Mouse (Mus musculus): ENCODE data around the gene Tnfrsf18.

Gene Tnfrsf18

GRCm38 (mm10) chr4:156031593-156032391 is 5.8 kb downstream of the Tnfrsf18 start:
- peak; percentile 63 for ATAC-seq (ENCODE audit: insufficient number of reproducible peaks, low FRiP score, low TSS enrichment)

- ATAC-seq (ENCODE audit: insufficient number of reproducible peaks, low FRiP score, low TSS enrichment), result no peak
Measured at GRCm38 (mm10) chr4:156032856-156033255, 6.9 kb downstream of the Tnfrsf18 start.

GRCm38 (mm10) chr4:156033476-156034119 is 7.6 kb downstream of the Tnfrsf18 start:
- ATAC-seq (ENCODE audit: insufficient number of reproducible peaks, low FRiP score, low TSS enrichment), result no peak

- ATAC-seq (ENCODE audit: insufficient number of reproducible peaks, low FRiP score, low TSS enrichment), result no peak
Measured at GRCm38 (mm10) chr4:156034301-156034700, 8.3 kb downstream of the Tnfrsf18 start.

GRCm38 (mm10) chr4:156034901-156035300 is 8.9 kb downstream of the Tnfrsf18 start:
- ATAC-seq (ENCODE audit: insufficient number of reproducible peaks, low FRiP score, low TSS enrichment), result no peak

GRCm38 (mm10) chr4:156044754-156045153 is 18.8 kb downstream of the Tnfrsf18 start:
- ATAC-seq (ENCODE audit: insufficient number of reproducible peaks, low FRiP score, low TSS enrichment), result no peak

GRCm38 (mm10) chr4:156049779-156050178 is 23.8 kb downstream of the Tnfrsf18 start:
- no peak for ATAC-seq (ENCODE audit: insufficient number of reproducible peaks, low FRiP score, low TSS enrichment)

- no peak for ATAC-seq (ENCODE audit: insufficient number of reproducible peaks, low FRiP score, low TSS enrichment)
Measured at GRCm38 (mm10) chr4:156050391-156050980, 24.5 kb downstream of the Tnfrsf18 start.

- no peak for ATAC-seq (ENCODE audit: insufficient number of reproducible peaks, low FRiP score, low TSS enrichment)
Measured at GRCm38 (mm10) chr4:156053113-156053512, 27.1 kb downstream of the Tnfrsf18 start.

- ATAC-seq (ENCODE audit: insufficient number of reproducible peaks, low FRiP score, low TSS enrichment), result no peak
Measured at GRCm38 (mm10) chr4:156054130-156054529, 28.2 kb downstream of the Tnfrsf18 start.

GRCm38 (mm10) chr4:156054606-156055005 is 28.6 kb downstream of the Tnfrsf18 start:
- ATAC-seq (ENCODE audit: insufficient number of reproducible peaks, low FRiP score, low TSS enrichment), result no peak

GRCm38 (mm10) chr4:156055173-156055572 is 29.2 kb downstream of the Tnfrsf18 start:
- no peak for ATAC-seq (ENCODE audit: insufficient number of reproducible peaks, low FRiP score, low TSS enrichment)

- no peak for ATAC-seq (ENCODE audit: insufficient number of reproducible peaks, low FRiP score, low TSS enrichment)
Measured at GRCm38 (mm10) chr4:156057702-156058101, 31.7 kb downstream of the Tnfrsf18 start.

- no peak for ATAC-seq (ENCODE audit: insufficient number of reproducible peaks, low FRiP score, low TSS enrichment)
Measured at GRCm38 (mm10) chr4:156058826-156059225, 32.9 kb downstream of the Tnfrsf18 start.

GRCm38 (mm10) chr4:156059261-156059660 is 33.3 kb downstream of the Tnfrsf18 start, which contains the start of gene Ttll10:
Ttll10 (minus strand) TSS chr4:156059414.
- ATAC-seq (ENCODE audit: insufficient number of reproducible peaks, low FRiP score, low TSS enrichment), result no peak

GRCm38 (mm10) chr4:156059713-156060112 is 33.7 kb downstream of the Tnfrsf18 start:
- no peak for ATAC-seq (ENCODE audit: insufficient number of reproducible peaks, low FRiP score, low TSS enrichment)

GRCm38 (mm10) chr4:156063861-156064509 is 38.0 kb downstream of the Tnfrsf18 start:
- ATAC-seq (ENCODE audit: insufficient number of reproducible peaks, low FRiP score, low TSS enrichment), result no peak

- no peak for ATAC-seq (ENCODE audit: insufficient number of reproducible peaks, low FRiP score, low TSS enrichment)
Measured at GRCm38 (mm10) chr4:156064510-156064897, 38.5 kb downstream of the Tnfrsf18 start.

GRCm38 (mm10) chr4:156065156-156065894 is 39.4 kb downstream of the Tnfrsf18 start:
- ATAC-seq (ENCODE audit: insufficient number of reproducible peaks, low FRiP score, low TSS enrichment), result no peak

Data from cerebellum, adult (tissue).